Mouse (Mus musculus): ENCODE data around the gene Theg.

Gene Theg

GRCm38 (mm10) chr10:79534426-79534825 lies 52.7 kb downstream of the Theg start:
- DNase-seq: no peak

GRCm38 (mm10) chr10:79533126-79533911 lies 53.8 kb downstream of the Theg start, which contains the start of gene Plpp2:
Gene Plpp2, minus strand, starts transcription at chr10:79533796.
- DNase-seq: peak; percentile 89

GRCm38 (mm10) chr10:79532678-79533077 lies 54.5 kb downstream of the Theg start:
- no peak for DNase-seq

GRCm38 (mm10) chr10:79531593-79531992 lies 55.5 kb downstream of the Theg start:
- peak; percentile 1 for DNase-seq

GRCm38 (mm10) chr10:79530721-79531120 lies 56.4 kb downstream of the Theg start:
- peak; percentile 2 for DNase-seq

GRCm38 (mm10) chr10:79530241-79530640 lies 56.9 kb downstream of the Theg start:
- DNase-seq: no peak

- DNase-seq: no peak
Measured at GRCm38 (mm10) chr10:79528081-79528480, 59.0 kb downstream of the Theg start.

- no peak for DNase-seq
Measured at GRCm38 (mm10) chr10:79527453-79527845, 59.7 kb downstream of the Theg start.

GRCm38 (mm10) chr10:79526661-79527452 lies 60.3 kb downstream of the Theg start:
- DNase-seq: no peak
